Mouse (Mus musculus): ENCODE data around the gene Dicer1. TPM values are rescaled to one million over a fixed set of nuclear protein-coding genes. Genes with fewer than 3 reads are reported as not detected.

Gene Dicer1
- polyA plus RNA-seq, 1 experiment from 2014 or later: 11.2 TPM

GRCm38 (mm10) chr12:104746601-104747000 lies 5.2 kb downstream of the Dicer1 start:
- Histone ChIP-seq H3K27ac (ENCODE audit: low read length) (no peak overlapping the region), H3K27me3 (replicated peaks; ENCODE audit: control insufficient read depth, insufficient read depth, low read length) (no peaks in the 10 kb centered on the region), H3K9me3 (ENCODE audit: control insufficient read depth, low read length) (no peaks in the 10 kb centered on the region), H3K36me3 (ENCODE audit: control insufficient read depth, insufficient read depth, low read length) (no peaks in the 10 kb centered on the region), H3K4me3 (ENCODE audit: low read length) (no peak overlapping the region), H3K9ac (ENCODE audit: low read depth, low read length) (no peak overlapping the region), H3K4me2 (ENCODE audit: low read depth, low read length) (no peak overlapping the region), H3K4me1 (ENCODE audit: control insufficient read depth, insufficient read depth, low read length) (peaks cover 35% of the 10 kb centered on the region)
- no peak for ATAC-seq
- WGBS: 73% methylated on average over 2 of the region's 2 CpGs

- Histone ChIP-seq H3K9ac (ENCODE audit: low read depth, low read length) (no peak overlapping the region), H3K36me3 (ENCODE audit: control insufficient read depth, insufficient read depth, low read length) (no peaks in the 10 kb centered on the region), H3K4me2 (ENCODE audit: low read depth, low read length) (no peak overlapping the region), H3K27me3 (replicated peaks; ENCODE audit: control insufficient read depth, insufficient read depth, low read length) (no peaks in the 10 kb centered on the region), H3K4me1 (ENCODE audit: control insufficient read depth, insufficient read depth, low read length) (peaks cover 14% of the 10 kb centered on the region), H3K9me3 (ENCODE audit: control insufficient read depth, low read length) (no peaks in the 10 kb centered on the region), H3K4me3 (ENCODE audit: low read length) (no peak overlapping the region), H3K27ac (ENCODE audit: low read length) (no peak overlapping the region)
- no peak for ATAC-seq
- 81% methylated on average over 4 of the region's 4 CpGs for WGBS
Measured at GRCm38 (mm10) chr12:104743687-104744086, 8.1 kb downstream of the Dicer1 start.

GRCm38 (mm10) chr12:104742247-104742646 lies 9.5 kb downstream of the Dicer1 start:
- WGBS: 78% methylated on average over 6 of the region's 6 CpGs
- Histone ChIP-seq H3K36me3 (ENCODE audit: control insufficient read depth, insufficient read depth, low read length) (no peaks in the 10 kb centered on the region), H3K9me3 (ENCODE audit: control insufficient read depth, low read length) (no peaks in the 10 kb centered on the region), H3K4me1 (ENCODE audit: control insufficient read depth, insufficient read depth, low read length) (peaks cover 7% of the 10 kb centered on the region), H3K4me3 (ENCODE audit: low read length) (no peak overlapping the region), H3K4me2 (ENCODE audit: low read depth, low read length) (no peak overlapping the region), H3K27ac (ENCODE audit: low read length) (no peak overlapping the region), H3K27me3 (replicated peaks; ENCODE audit: control insufficient read depth, insufficient read depth, low read length) (no peaks in the 10 kb centered on the region), H3K9ac (ENCODE audit: low read depth, low read length) (no peak overlapping the region)
- ATAC-seq: no peak

- H3K4me3 ChIP-seq (ENCODE audit: low read length): no peak overlapping the region
- no peak overlapping the region for H3K27ac ChIP-seq (ENCODE audit: low read length)
- ATAC-seq: peak; percentile 48; the same call in 1 of the 2 replicates
- no peaks in the 10 kb centered on the region for H3K27me3 ChIP-seq (replicated peaks; ENCODE audit: control insufficient read depth, insufficient read depth, low read length)
- no peak overlapping the region for H3K4me2 ChIP-seq (ENCODE audit: low read depth, low read length)
- no peak overlapping the region for H3K9ac ChIP-seq (ENCODE audit: low read depth, low read length)
- 58% methylated on average over 12 of the region's 12 CpGs for WGBS
- H3K36me3 ChIP-seq (ENCODE audit: control insufficient read depth, insufficient read depth, low read length): no peaks in the 10 kb centered on the region
- peaks cover 6% of the 10 kb centered on the region; the same call in 1 of the 2 replicates for H3K4me1 ChIP-seq (ENCODE audit: control insufficient read depth, insufficient read depth, low read length)
- no peaks in the 10 kb centered on the region for H3K9me3 ChIP-seq (ENCODE audit: control insufficient read depth, low read length)
Measured at GRCm38 (mm10) chr12:104740841-104741787, 10.6 kb downstream of the Dicer1 start.

GRCm38 (mm10) chr12:104738931-104739330 lies 12.8 kb downstream of the Dicer1 start:
- Histone ChIP-seq H3K4me1 (ENCODE audit: control insufficient read depth, insufficient read depth, low read length) (peaks cover 3% of the 10 kb centered on the region; the same call in 1 of the 2 replicates), H3K36me3 (ENCODE audit: control insufficient read depth, insufficient read depth, low read length) (no peaks in the 10 kb centered on the region), H3K4me3 (ENCODE audit: low read length) (no peak overlapping the region), H3K27ac (ENCODE audit: low read length) (no peak overlapping the region), H3K27me3 (replicated peaks; ENCODE audit: control insufficient read depth, insufficient read depth, low read length) (no peaks in the 10 kb centered on the region), H3K9ac (ENCODE audit: low read depth, low read length) (no peak overlapping the region), H3K9me3 (ENCODE audit: control insufficient read depth, low read length) (no peaks in the 10 kb centered on the region), H3K4me2 (ENCODE audit: low read depth, low read length) (no peak overlapping the region)
- no peak for ATAC-seq
- 54% methylated on average over 3 of the region's 3 CpGs for WGBS

GRCm38 (mm10) chr12:104738446-104738845 lies 13.3 kb downstream of the Dicer1 start:
- H3K9me3 ChIP-seq (ENCODE audit: control insufficient read depth, low read length): no peaks in the 10 kb centered on the region
- ATAC-seq: no peak
- no peak overlapping the region for H3K27ac ChIP-seq (ENCODE audit: low read length)
- 64% methylated on average over 9 of the region's 9 CpGs for WGBS
- peaks cover 3% of the 10 kb centered on the region; the same call in 1 of the 2 replicates for H3K4me1 ChIP-seq (ENCODE audit: control insufficient read depth, insufficient read depth, low read length)
- no peak overlapping the region for H3K9ac ChIP-seq (ENCODE audit: low read depth, low read length)
- H3K27me3 ChIP-seq (replicated peaks; ENCODE audit: control insufficient read depth, insufficient read depth, low read length): no peaks in the 10 kb centered on the region
- no peak overlapping the region for H3K4me3 ChIP-seq (ENCODE audit: low read length)
- H3K36me3 ChIP-seq (ENCODE audit: control insufficient read depth, insufficient read depth, low read length): no peaks in the 10 kb centered on the region
- no peak overlapping the region for H3K4me2 ChIP-seq (ENCODE audit: low read depth, low read length)

- H3K36me3 ChIP-seq (ENCODE audit: control insufficient read depth, insufficient read depth, low read length): 0 out of 2 replicates have a peak, but pooled peaks cover 3% of the 10 kb centered on the region
- no peak for ATAC-seq
- no peak overlapping the region for H3K27ac ChIP-seq (ENCODE audit: low read length)
- no peaks in the 10 kb centered on the region for H3K27me3 ChIP-seq (replicated peaks; ENCODE audit: control insufficient read depth, insufficient read depth, low read length)
- H3K4me3 ChIP-seq (ENCODE audit: low read length): no peak overlapping the region
- peaks cover 3% of the 10 kb centered on the region; the same call in 1 of the 2 replicates for H3K4me1 ChIP-seq (ENCODE audit: control insufficient read depth, insufficient read depth, low read length)
- no peak overlapping the region for H3K9ac ChIP-seq (ENCODE audit: low read depth, low read length)
- no peaks in the 10 kb centered on the region for H3K9me3 ChIP-seq (ENCODE audit: control insufficient read depth, low read length)
- 91% methylated on average over 10 of the region's 10 CpGs for WGBS
- no peak overlapping the region for H3K4me2 ChIP-seq (ENCODE audit: low read depth, low read length)
Measured at GRCm38 (mm10) chr12:104737666-104738065, 14.1 kb downstream of the Dicer1 start.

- H3K9ac ChIP-seq (ENCODE audit: low read depth, low read length): no peak overlapping the region
- ATAC-seq: no peak
- no peaks in the 10 kb centered on the region for H3K27me3 ChIP-seq (replicated peaks; ENCODE audit: control insufficient read depth, insufficient read depth, low read length)
- H3K27ac ChIP-seq (ENCODE audit: low read length): no peak overlapping the region
- H3K4me2 ChIP-seq (ENCODE audit: low read depth, low read length): no peak overlapping the region
- no peak overlapping the region for H3K4me3 ChIP-seq (ENCODE audit: low read length)
- H3K36me3 ChIP-seq (ENCODE audit: control insufficient read depth, insufficient read depth, low read length): 0 out of 2 replicates have a peak, but pooled peaks cover 4% of the 10 kb centered on the region
- 60% methylated on average over 3 of the region's 3 CpGs for WGBS
- H3K9me3 ChIP-seq (ENCODE audit: control insufficient read depth, low read length): no peaks in the 10 kb centered on the region
- peaks cover 3% of the 10 kb centered on the region; the same call in 1 of the 2 replicates for H3K4me1 ChIP-seq (ENCODE audit: control insufficient read depth, insufficient read depth, low read length)
Measured at GRCm38 (mm10) chr12:104735993-104736395, 15.8 kb downstream of the Dicer1 start.

GRCm38 (mm10) chr12:104733165-104733564 lies 18.6 kb downstream of the Dicer1 start:
- Histone ChIP-seq H3K4me2 (ENCODE audit: low read depth, low read length) (no peak overlapping the region), H3K9ac (ENCODE audit: low read depth, low read length) (no peak overlapping the region), H3K27me3 (replicated peaks; ENCODE audit: control insufficient read depth, insufficient read depth, low read length) (no peaks in the 10 kb centered on the region), H3K27ac (ENCODE audit: low read length) (no peak overlapping the region), H3K4me3 (ENCODE audit: low read length) (no peak overlapping the region), H3K36me3 (ENCODE audit: control insufficient read depth, insufficient read depth, low read length) (0 out of 2 replicates have a peak, but pooled peaks cover 8% of the 10 kb centered on the region), H3K9me3 (ENCODE audit: control insufficient read depth, low read length) (no peaks in the 10 kb centered on the region), H3K4me1 (ENCODE audit: control insufficient read depth, insufficient read depth, low read length) (no peaks in the 10 kb centered on the region)
- no peak for ATAC-seq
